Mouse (Mus musculus) adrenal gland, postnatal 10 days (tissue): Measurements from ENCODE around the gene Bloc1s3. TPM values are rescaled to one million over a fixed set of nuclear protein-coding genes. Genes with fewer than 3 reads are reported as not detected.

Experiments used
- DNase-seq: peaks from one replicate; pipeline ENCODE4 v3.0.0; 2021; ENCODE audit warnings: mixed read lengths
- total RNA-seq, 2 experiments: library from RNA; stranded (reverse); gene quantifications; 2 replicates each; pipeline ENCODE4 v1.2.3; 2021

The Bloc1s3 gene
- total RNA-seq, 2 experiments from 2014 or later, result 5.2 to 5.4 TPM

DNA sequence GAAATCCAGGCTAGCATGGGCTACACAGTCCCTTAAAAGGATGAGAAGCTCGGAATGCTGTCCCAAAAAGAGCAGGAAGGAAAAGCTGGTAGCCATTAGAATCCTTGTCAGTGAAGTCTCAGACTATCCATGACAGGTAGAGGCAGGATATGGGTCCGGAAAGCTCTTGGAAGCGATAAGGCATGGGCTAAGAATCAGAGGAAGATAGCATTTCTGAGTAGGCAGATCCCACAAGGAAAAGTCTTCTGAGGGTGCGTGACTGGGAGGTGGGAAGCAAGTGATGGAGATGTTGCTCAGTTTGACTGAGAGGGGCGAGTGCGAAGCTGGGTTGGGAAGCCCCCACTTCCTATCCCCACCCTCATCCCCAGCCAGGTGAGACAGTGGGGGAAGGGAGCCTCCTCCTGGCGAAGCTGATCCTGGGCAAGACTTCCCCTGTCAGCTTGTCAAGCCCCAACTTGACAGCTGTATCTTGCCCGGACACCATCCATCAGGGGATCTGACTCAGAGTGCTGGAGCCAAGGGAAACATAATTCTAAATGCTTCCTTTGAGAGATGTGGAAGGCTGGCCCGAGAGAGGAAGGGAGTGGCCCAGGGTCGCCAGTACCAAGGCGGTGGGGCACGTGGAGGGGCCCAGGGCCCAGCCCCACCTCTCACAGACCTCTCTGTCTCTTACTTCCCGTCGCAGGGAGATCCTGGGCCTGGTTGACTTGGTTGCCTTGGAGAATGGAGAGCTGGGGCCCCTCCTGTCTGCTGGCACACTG is 30.4 kb downstream of the Bloc1s3 start:
- no peak for DNase-seq

DNA sequence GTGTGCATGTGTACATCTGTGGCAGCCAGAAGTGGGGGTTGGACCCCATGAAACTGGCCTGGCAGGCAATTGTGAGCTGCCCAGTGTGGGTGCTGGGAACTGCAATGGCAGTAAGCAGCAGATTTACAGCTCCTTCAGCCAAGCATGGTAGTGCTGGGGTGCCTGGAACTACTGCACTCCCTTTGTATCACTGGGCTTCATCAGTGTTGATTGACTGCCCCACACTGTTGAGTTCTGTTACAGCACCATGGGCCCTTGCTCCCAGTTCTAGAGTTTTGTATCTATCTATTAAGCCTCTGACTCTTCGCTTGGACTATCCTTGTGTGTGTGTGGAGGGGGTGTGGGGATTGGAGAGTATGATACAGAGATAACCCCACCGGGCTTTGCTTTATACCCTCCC is 31.1 kb downstream of the Bloc1s3 start:
- DNase-seq, result no peak

DNA sequence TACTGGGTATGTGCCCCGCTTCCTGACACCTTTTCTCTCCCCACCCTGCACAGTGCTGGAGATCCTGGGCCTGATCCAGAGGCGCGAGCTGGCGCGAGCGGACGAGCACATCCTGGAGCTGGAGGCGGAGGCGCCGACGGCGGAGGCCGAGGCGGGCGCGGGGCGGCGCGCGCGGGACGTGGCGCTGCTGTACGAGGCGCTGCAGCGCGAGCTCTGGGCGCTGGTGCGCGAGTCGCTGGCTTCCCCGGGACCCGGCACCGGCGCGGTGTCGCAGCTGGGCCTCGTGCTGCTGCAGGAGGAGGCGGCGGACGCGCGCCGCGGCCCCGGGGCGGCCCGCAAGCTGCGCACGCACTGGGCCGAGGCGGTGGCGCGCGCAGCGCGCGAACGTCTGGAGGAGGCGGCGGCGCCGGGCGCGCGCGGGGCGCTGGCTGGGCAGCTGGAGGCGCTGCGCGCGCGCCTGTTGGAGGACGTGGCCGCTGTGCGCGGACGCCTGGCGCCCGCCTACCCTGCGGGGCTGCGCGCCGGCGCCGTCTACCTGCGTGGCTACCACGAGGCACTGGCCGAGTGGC is 34.2 kb downstream of the Bloc1s3 start:
- peak; percentile 90 for DNase-seq

DNA sequence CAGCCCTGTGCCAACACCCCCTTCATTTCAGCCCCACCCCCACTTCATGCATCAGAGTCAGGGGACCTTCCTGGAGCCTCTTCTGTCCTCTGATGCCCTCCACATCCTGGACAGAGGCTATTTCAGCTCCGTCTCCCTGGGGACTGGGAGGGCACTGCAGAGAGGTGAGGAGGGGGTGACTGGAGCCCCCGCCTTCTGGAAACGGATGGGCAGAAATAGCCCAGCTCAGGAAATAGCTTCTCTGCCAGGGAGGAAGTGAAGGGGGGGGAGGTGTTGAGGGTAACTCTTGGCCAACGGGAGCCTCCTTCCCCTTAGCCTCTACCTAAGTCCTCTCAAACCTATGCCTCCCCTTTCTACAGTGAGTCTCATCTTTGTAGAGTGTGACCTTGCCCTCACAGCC is 35.8 kb downstream of the Bloc1s3 start:
- peak; percentile 45 for DNase-seq

DNA sequence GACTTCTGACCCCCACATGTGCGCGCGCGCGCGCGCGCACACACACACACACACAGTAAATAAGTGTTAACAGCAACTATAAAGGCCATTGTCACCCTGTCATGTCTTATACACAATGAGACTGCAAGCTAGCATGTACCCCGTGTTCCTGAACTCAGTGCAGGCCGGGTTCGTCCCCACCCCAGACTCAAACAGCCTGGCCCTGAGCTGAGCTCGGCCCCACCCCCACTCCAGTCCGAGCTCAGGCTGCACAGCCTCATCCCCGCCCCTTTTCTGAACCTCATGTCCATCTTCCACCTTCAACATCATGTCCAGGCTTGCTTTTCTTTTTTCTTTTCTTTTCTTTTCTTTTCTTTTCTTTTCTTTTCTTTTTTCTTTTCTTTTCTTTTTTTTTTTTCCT is 37.9 kb downstream of the Bloc1s3 start:
- DNase-seq, result no peak

DNA sequence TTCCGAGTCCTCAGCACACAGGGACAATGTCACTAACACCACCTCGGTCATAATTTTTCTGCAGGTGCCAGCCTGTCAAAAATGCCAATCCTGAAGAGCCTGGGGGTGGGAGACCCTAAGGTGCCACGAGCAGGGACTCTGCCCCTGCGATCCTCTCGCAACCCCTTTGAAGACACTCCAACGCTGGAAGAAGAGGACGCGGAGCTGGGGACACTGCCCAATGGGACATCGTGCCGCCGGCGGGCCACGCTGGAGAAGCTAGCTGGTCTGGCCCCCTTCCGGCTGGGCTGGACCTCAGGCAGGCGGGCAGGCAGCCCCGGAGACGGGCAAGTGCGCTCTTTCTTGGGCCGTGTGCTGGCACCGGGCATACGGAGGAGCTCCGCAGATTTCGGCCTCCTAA is 38.8 kb downstream of the Bloc1s3 start:
- no peak for DNase-seq

DNA sequence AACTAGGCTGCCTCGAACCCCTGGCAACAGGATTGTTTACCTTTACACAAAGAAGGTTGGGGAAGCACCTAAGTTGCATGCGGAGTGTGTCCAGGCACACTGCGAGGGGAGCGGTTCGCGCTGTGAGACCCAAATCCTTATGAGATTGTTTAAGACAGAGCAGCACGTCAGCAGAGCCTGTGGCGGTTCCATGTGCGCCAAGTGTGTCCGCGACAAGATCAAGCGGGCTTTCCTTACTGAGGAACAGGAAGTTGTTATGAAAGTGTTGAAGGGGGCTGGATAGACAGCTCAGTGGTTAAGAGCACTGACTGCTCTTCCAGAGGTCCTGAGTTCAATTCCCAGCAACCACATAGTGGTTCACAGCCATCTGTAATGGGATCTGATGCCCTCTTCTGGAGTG is 39.9 kb downstream of the Bloc1s3 start:
- no peak for DNase-seq

DNA sequence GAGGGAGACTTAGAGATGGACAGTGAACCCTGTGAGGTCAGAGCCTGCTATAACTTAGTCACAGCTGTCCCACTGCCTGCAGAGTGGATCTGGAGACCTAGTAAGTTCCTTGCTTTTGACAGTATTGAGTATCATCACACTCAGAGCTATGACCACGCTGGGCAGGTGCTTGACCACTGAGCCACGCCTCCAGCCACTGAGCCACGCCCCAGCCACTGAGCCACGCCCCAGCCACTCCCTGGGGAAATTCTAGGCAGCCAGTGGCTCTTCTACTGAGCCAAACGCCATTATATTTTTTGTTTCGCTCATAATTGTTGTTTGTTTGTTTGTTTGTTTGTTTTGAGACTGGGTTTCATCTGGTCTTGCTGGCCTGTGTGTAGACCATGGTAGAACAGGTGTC is 40.5 kb downstream of the Bloc1s3 start:
- no peak for DNase-seq

DNA sequence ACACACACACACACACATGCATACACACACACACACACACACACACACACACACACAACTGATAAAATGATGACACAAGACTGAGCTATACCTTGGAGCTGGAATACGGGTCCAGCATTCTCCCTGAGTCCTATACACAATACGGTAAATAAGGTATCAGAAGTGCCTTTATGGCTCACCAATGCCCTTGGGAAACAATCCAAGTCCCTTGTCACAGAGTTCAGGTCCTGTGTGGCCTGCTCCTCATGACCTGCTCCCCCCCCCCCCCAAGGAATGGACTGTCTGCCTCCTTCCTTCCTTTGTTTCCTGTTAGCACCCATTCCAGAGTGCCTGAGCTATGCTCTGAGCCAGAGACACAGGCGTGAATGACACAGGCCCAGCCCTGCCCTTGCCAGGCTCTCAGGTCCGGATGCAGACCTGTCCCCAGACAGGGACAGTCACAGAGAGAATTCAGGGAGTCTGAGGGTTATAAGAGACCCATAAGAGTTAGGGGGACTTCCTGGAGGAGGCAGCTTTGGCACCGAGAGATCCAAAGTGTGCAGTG is 41.5 kb downstream of the Bloc1s3 start:
- no peak for DNase-seq

DNA sequence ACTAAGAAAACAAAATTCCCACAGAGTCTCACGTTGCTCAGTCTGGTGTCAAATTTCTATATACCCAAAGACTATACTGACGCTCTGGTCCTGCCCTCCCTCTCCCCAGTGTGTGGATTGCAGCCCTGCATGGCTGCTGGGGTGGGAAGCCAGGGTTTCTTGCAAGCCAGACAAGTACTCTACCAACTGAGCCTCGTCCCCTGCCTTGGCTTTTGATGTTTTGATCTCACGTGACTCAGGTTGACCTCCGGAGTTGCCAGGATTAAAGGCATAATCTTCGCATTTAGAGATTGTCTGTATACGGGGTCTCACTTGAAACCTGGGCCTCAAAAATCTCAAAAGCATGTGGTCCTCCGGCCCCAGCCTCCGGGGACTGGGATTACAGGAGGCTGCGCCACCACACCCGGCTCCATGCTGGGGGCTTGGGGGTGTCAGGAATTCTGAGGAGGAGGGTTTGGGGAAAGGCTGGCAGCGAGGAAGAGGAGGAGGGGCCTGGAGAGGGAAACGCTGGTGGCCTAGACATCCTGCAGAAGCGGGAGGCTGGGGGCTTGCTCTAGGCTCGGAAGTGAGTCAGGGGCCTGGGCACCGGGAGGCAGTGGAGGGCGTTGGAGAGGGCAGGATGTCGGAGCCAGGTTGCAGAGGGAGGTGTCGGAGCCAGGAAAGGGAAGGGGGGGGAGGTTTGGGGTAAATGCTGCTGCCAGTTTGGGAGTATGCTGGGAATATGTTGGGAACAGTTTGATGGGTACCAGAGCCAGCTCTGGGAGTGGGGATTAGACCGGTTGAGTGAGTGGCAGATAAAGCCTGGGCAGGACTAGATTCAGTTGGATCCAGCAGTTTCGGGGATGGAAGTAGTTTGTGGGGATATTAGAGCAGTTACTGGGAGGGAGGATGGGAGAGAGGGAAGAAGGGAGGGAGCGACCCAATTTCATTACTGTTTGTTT is 43.5 kb downstream of the Bloc1s3 start:
- DNase-seq, result no peak

DNA sequence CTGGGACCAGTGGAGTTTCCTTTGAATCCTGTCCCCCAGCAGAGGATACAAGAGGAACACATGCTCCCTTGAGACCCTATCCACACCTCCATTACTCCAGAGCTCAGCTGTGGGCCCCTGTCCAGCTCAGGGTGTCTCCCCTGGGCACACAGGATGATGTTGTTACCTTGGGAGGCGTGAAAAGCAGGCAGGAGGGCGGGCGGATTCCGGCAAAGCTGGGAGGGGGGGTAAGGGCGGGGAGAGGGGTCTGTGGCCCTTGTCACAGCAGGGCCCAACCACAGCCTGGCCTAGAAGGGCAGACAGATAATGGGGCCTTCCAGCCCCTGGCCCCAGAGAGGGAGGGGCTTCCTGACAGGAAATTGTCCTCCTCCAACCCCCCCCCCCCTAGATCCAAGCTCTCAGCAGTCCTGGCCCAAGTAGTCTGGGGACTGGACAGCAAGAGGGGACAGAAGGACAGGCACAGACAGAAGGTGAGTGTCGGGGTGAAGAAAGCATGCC is 45.2 kb downstream of the Bloc1s3 start, which contains the start of gene Exoc3l2:
Gene Exoc3l2, plus strand, starts transcription at position 448 of the 498 bp plus-strand sequence.
- DNase-seq, result no peak

DNA sequence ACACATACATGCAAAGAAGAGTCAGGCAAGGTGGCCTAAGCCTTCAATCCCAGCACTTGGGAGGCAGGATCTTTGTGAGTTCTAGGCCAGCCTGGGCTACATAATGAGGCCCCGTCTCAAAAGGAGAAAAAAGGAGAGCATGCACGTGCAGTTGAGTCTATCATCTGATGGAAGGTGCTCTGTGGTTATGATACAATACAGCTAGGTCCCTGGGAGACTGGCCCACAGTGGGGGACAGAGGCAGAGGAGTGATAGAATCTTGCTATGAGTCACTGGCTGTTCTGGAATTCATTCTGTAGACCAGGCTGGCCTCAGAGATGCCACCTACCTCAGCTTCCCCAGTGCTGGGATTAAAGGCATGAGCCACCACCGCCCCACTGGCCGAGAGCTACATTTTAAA is 45.7 kb downstream of the Bloc1s3 start:
- DNase-seq, result no peak

DNA sequence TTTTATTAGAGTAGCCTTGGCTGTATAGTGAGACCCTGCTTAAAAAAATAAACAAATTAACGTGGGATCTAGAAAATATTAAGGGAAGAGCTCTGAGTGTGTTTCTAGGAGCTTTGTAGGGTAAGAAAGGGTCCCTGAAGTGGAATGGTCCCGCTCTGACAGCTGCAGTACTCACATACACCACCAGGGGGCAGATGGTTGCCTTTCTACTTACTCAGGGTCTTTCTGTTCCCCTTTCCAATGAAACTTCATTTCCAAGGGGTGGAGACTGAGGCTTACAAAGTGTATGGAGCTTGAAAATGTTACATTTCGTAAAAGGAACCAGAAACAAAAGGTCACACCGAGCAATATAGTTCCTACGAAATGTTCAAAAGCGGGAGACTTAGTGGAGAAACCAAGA is 46.7 kb downstream of the Bloc1s3 start:
- peak; percentile 87 for DNase-seq

DNA sequence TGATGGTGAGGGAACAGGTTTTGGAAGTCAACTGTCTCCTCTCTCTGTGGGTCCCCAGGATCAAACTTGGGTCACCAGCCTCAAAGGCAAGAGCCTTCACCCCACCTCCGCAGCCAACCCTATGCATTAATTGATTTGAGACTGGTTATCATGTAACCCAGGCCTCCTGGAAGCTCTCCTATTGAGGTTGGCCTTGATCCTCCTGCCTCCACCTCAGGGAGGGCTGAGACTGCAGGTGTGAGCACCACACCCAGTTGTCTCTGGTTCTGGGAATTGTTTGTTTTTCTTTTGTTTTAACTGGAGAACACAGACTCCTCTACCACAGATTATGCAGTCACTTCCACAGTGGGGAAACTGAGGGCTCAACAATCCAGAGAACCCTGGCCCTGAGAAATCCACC is 47.7 kb downstream of the Bloc1s3 start:
- no peak for DNase-seq

DNA sequence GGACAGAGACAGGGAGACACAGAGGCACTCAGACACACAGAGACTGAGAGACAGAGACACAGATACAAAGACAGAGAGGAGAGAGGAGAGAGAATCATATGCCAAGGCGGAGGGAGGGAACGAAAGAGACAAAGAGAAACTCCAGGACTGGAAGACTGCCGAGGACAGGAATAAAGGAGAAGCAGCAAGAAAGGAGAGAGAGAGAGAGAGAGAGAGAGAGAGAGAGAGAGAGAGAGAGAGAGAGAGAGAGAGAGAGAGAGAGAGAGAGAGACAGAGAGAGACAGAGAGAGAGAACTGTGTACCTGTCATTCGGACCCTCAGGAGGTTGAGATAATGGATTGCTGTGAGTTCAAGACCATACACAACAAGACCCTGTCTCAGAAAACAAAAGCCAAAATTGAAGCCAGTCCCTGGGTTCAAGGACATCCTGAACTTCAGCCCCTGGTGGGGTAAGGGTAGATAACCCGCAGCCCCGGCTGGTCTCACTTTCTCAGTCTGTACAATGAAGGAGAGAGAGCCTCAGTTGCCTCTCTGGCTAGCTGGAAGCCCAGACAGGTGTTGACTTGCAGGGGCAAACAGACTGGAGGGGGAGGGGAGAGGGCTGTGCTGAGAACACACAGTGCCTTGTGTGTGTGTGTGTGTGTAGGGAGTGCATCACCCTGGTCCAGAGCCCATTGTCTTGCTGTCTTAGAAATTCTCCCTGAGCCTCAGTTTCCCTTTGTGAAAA is 48.9 kb downstream of the Bloc1s3 start:
- no peak for DNase-seq

DNA sequence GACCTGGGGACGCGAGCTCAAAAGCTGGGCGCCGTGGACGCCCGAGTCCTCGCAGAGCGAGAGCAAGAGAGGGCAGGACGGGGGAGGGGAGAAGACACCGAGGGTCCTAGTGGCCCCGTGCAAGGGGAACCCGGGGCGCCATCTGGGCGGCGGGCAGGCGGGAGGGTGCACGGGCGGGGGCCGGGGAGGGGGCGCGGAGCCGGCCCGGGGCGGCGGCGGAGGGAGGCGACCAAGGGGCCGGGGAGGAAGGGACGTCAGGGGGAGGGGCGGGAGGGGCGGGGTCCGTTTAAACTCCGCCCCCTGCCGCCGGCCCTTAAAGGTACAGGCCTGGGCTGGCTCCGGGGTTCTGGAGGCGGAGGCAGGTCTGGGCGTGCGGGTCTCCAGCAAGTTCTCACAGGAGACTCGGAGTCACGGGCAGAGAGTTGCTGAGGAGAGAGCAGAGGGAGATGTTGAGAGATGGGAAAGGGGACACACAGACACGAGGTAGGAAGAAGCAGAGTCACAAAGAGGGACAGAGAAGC is 49.5 kb downstream of the Bloc1s3 start, which contains the start of gene Mark4:
Gene Mark4, minus strand, starts transcription at position 231 of the 521 bp plus-strand sequence.
- DNase-seq, result peak; percentile 89

DNA sequence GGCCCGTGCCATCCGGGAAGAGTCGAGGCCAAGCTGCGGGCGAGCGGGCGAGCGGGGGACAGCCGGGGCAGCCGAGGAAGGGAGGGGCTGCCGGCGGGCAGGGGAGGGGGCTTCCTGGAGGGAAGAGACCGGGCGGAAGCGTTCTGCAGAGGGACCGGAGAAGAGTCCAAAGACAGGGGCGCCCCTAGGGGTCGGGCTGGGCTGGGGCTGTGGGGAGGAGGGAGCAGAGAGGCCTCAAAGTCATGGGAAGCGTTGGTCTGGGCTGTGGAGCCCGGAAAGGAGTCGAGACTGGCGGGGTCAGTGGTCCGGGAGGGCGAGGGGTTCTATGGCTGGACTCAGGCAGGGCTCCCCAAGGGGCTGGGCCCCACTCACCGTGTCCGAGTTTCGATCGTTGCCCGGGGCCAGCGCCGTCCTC is 50.1 kb downstream of the Bloc1s3 start:
- peak; percentile 75 for DNase-seq

DNA sequence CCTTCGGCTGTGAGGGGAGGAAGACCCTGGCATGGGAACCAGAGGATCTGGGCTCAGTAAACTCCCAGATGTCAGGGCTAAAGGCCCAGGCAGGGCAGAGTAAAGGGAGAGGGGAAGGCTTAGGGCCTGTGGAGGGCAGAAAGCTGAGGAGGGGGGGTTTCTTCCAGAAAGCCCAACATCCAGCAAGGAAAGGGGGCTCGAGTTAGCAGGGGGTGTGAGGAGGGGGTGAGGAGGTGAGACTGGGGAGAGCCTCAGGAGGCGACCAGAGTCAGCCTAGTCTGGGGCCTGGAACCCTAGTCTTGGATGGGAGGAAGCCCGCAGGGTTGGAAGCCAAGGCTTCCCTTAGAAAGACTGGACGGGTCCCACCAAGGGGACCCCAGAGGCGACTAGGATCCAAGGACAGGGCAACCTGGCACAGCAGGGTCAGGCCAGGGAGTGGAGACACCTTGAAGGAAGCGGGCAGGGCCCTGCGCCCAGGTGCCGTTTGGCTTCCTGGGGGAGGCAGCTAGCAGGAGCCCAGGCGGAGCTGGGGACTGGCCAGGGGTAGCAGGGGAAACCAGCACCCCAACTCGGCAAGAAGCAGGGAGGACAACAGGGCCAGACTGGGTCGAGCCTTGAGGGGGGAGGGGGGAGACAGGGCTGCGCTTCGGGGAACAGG is 50.6 kb downstream of the Bloc1s3 start:
- no peak for DNase-seq

DNA sequence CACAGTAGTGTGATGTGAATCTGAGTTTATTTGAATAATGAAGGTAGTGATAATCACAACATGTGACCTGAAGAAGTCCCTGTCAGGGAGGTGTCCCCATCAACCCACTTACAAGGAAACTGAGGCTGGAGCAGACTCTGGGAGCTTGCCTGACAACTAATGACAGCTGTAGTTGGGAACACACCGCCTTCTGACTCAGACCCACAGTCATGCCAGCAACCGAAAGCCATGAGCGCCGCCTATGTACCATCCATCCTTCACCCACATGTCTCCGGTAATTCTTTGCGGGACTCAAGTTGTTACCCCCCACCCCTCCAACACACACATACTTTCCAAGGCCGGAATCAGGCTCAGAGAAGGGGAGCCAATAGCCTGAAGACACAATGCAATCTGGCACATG is 51.5 kb downstream of the Bloc1s3 start:
- DNase-seq, result no peak

DNA sequence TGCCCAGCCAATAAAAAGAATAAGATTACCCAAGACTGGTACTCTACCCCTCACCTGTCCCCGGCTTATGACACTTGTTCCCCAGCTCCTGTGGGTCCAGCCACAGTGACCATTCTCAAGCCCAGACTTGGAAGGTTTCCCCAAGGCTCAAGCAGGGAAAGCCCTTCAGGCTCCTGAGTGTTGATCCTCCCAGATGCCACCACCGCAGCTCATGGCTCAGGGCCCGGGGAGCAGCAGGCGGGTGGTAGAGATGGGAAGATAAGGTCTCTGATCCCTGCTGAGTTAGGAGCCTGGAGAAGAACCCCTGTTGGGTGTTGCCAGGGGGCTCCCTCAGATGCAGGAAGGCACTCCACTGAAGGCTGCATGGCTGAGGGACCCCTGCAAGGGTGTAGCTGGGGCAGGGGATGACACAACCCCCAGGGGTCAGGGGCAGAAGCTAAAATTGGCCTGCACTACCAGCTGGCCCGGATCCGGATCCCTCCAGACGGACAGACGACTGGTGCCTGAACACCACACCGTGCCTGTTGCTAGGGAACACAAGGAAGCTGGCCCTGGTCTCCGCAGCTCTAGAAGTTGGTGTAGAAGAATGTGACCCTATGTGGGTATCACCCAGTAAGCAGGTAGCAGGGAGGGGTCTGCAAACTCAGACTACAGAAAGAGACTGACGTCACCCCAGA is 52.2 kb downstream of the Bloc1s3 start:
- DNase-seq, result peak; percentile 57
